Mouse (Mus musculus) lung, postnatal 0 days (tissue): ENCODE data around the gene Phyhipl. TPM values are rescaled to one million over a fixed set of nuclear protein-coding genes. Genes with fewer than 3 reads are reported as not detected.

Experiments
- ATAC-seq: fragments of 200-750 bp; cut with Nextera tagmentation; 2 replicates; pipeline ENCODE4 v1.8.0; 2017; ENCODE audit warnings: moderate library complexity
- DNase-seq: peaks from one replicate; pipeline ENCODE4 v3.0.0-alpha.2; 2016; ENCODE audit warnings: low spot score
- H3K27ac ChIP-seq: fragments of 300-500 bp; sonication (generic); 2 replicates; pipeline ENCODE4 v1.5.1; 2014; ENCODE audit warnings: antibody characterized with exemption, mild to moderate bottlenecking, low read length, mixed read lengths
- H3K27me3 ChIP-seq: fragments of 300-500 bp; sonication (generic); replicated peaks from 2 replicates; pipeline ENCODE4 v1.6.1; 2014; ENCODE audit warnings: low read length, mixed read lengths; ENCODE audit not compliant: insufficient read depth
- H3K36me3 ChIP-seq: fragments of 300-500 bp; sonication (generic); 2 replicates; pipeline ENCODE4 v1.6.1; 2014; ENCODE audit warnings: low read length, mixed read lengths; ENCODE audit not compliant: insufficient read depth
- H3K4me1 ChIP-seq: fragments of 300-500 bp; sonication (generic); 2 replicates; pipeline ENCODE4 v1.6.1; 2014; ENCODE audit warnings: antibody characterized with exemption, low read depth, low read length, mixed read lengths; ENCODE audit not compliant: insufficient read depth
- H3K4me2 ChIP-seq: fragments of 300-500 bp; sonication (generic); replicated peaks from 2 replicates; pipeline ENCODE4 v1.6.1; 2014; ENCODE audit warnings: low read depth, mild to moderate bottlenecking, low read length, moderate library complexity, mixed read lengths
- H3K4me3 ChIP-seq: fragments of 300-500 bp; sonication (generic); 2 replicates; pipeline ENCODE4 v1.5.1; 2014; ENCODE audit warnings: low read depth, low read length
- H3K9ac ChIP-seq: fragments of 300-500 bp; sonication (generic); replicated peaks from 2 replicates; pipeline ENCODE4 v1.6.1; 2014; ENCODE audit warnings: low read depth, mild to moderate bottlenecking
- H3K9me3 ChIP-seq: fragments of 300-500 bp; sonication (generic); 2 replicates; pipeline ENCODE4 v1.6.1; 2016; ENCODE audit warnings: low read length, mixed read lengths
- CTCF ChIP-seq: IDR thresholded peaks from 2 replicates; pipeline ENCODE4 v1.5.1; 2016; ENCODE audit warnings: antibody characterized with exemption, mild to moderate bottlenecking
- EP300 ChIP-seq: IDR thresholded peaks from 2 replicates; pipeline ENCODE4 v1.6.1; 2016; ENCODE audit warnings: antibody characterized with exemption, mild to moderate bottlenecking, control low read depth
- WGBS: fragments of 180-500 bp; shearing (Covaris S2); extraction: QIAGEN DNeasy Blood & Tissue Kit; methylation state at CpG from one replicate; pipeline ENCODE4 v1.1.7; 2014; 5-methylcytosine and 5-hydroxymethylcytosine counted together
- polyA plus RNA-seq: library from polyadenylated mRNA; unstranded; fragments of >200 nt; fragmentation: Nextera tagmentation; extraction: Ambion mirVana; gene quantifications from 2 replicates; pipeline ENCODE4 v1.2.1, GENCODE M21; 2015

Gene Phyhipl
- polyA plus RNA-seq, 1 experiment from 2014 or later: 0.75 TPM

DNA sequence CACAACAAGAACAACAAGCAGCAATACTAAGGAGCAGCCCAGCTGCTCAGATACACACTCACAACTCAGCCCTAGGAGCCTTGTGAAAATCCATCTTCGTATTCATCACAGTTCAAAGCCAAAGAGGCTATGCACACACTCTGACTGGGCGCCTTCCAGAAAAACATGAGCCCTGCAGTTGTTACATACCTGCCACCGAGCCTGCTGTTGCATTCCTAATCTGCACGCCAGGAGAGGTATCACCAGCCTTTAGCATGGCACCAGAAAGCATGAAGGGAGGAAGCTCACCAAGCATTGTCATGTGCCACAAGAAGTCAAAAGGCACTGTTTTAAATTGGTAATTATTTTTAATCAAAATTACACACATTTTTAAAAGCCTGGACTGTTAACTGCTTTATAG, 1.1 kb downstream of the Phyhipl start:
- Histone ChIP-seq H3K4me2 (no peak overlapping the region), H3K27me3 (no peaks in the 10 kb centered on the region), H3K36me3 (no peaks in the 10 kb centered on the region), H3K4me1 (no peaks in the 10 kb centered on the region), H3K9me3 (no peaks in the 10 kb centered on the region), H3K4me3 (no peak overlapping the region), H3K27ac (no peak overlapping the region), H3K9ac (no peak overlapping the region)
- ATAC-seq (no peak), DNase-seq (no peak)
- WGBS: 64% methylated on average over 4 of the region's 4 CpGs
- TF ChIP-seq EP300 (no peak), CTCF (no peak)

DNA sequence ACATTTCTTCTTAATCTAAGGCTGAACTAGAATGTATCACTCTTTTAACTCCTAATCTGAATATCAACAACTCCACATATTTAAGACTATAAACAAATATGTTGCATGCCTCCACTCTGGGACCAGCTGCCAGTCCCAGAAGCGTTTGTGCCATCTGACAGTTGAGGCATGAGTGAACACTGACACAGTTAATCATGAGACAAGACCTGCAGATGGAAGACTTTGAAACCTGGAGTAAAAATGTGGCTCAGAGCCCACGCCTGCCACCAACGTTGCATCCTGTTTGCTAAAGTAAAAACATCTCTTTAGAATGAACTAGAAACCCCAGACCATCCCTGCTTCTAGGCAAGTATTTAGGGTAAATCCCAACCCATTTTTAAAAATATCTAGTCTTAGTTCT, 1.6 kb downstream of the Phyhipl start:
- TF ChIP-seq EP300: no peak
- TF ChIP-seq CTCF: no peak
- ATAC-seq: no peak
- DNase-seq: no peak
- Histone ChIP-seq H3K9me3 (no peaks in the 10 kb centered on the region), H3K27ac (no peak overlapping the region), H3K36me3 (no peaks in the 10 kb centered on the region), H3K4me2 (no peak overlapping the region), H3K27me3 (no peaks in the 10 kb centered on the region), H3K4me1 (no peaks in the 10 kb centered on the region), H3K9ac (no peak overlapping the region), H3K4me3 (no peak overlapping the region)
- 60% methylated on average over 3 of the region's 3 CpGs for WGBS

DNA sequence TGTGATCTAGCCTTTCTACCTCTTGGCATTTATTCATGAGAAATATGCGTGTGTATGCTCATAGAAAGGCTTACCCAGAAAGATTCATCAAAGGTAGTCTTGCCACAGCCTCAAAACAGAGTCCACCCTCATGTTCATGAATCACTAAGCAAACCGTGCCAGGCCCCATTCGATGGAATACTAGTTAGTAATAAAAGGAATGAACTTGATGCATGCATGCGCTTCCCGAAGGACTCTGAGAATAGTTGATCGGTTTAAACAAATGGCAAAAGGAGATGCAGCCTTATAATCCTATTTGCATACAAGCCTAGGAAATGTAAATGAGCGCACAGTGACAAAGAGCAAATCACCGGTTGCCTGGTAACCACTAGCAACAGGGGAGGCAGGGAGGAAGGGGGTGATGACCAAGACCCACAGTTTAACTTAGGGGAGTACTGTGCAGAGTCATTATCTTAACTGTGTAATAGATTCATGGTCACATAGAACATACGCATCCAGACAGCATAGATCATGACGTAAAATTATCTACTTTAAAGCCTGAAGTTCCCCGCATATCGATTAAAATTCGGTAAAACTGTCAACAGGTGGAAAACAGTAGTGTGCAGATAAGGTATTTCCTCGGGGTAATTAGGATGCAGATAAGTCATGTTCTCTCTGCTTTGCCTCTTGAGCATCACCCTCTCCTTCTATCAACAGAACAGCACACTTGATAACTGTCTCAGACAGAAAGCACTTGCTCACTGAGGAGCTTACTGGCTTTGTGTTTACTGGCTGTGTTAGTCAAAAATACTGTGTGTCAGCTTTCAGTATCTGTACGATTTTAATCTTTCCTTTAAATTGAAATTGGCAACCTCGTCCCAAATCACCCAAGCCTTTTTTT, 3.8 kb downstream of the Phyhipl start:
- H3K27me3 ChIP-seq: no peaks in the 10 kb centered on the region
- no peak overlapping the region for H3K27ac ChIP-seq
- no peaks in the 10 kb centered on the region for H3K9me3 ChIP-seq
- H3K36me3 ChIP-seq: no peaks in the 10 kb centered on the region
- DNase-seq: no peak
- H3K4me2 ChIP-seq: no peak overlapping the region
- H3K4me3 ChIP-seq: no peak overlapping the region
- 52% methylated on average over 16 of the region's 16 CpGs for WGBS
- no peak overlapping the region for H3K9ac ChIP-seq
- no peaks in the 10 kb centered on the region for H3K4me1 ChIP-seq
- ATAC-seq: no peak
- TF ChIP-seq EP300 (no peak), CTCF (no peak)

DNA sequence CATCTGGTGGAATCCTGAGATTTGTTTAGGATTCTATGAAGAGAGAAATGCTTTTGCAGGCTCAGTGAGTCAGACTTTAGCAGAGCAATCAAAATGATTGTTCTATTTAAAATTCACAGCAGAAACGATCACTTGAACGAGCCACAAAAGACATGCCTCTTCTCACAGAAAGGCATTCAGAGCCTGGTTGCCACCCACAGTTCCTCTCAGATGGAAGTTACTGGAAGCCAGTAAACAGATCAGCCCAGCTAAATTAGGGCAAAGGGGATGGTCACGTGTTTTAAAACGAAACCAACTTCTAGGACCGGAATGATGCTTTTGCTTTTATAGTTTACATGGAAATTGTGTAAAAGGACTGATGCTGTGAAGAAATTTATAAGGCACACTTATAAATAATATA, 6.9 kb downstream of the Phyhipl start:
- Histone ChIP-seq H3K27me3 (no peaks in the 10 kb centered on the region), H3K9ac (no peak overlapping the region), H3K4me2 (no peak overlapping the region), H3K36me3 (no peaks in the 10 kb centered on the region), H3K4me1 (no peaks in the 10 kb centered on the region), H3K4me3 (no peak overlapping the region), H3K9me3 (no peaks in the 10 kb centered on the region), H3K27ac (no peak overlapping the region)
- no peak for DNase-seq
- no peak for TF ChIP-seq CTCF
- no peak for TF ChIP-seq EP300
- 56% methylated on average over 5 of the region's 5 CpGs for WGBS
- no peak for ATAC-seq

DNA sequence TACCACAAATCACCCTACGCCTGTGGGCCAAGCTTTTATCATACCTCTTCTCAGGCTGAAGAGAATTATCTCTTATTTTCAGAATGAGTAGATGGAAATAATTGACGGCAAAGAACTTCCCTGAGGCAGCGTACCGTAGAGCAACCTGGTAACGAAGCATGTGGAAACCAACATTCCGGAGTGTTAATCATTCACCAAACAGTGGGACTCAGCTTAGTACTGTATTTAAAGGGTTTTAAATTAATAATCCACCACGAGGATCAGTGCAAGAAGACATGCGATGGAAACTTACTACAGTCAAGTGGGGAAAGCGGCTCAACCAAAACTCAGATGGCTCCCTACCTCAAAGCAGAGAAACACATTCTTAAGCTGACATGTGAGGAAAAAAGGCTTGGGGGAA, 12.6 kb downstream of the Phyhipl start:
- WGBS: 57% methylated on average over 9 of the region's 9 CpGs
- no peak for DNase-seq
- no peaks in the 10 kb centered on the region for H3K9me3 ChIP-seq
- no peaks in the 10 kb centered on the region for H3K4me1 ChIP-seq
- H3K9ac ChIP-seq: no peak overlapping the region
- no peak overlapping the region for H3K27ac ChIP-seq
- H3K36me3 ChIP-seq: no peaks in the 10 kb centered on the region
- no peak overlapping the region for H3K4me3 ChIP-seq
- ATAC-seq: no peak
- no peak overlapping the region for H3K4me2 ChIP-seq
- no peaks in the 10 kb centered on the region for H3K27me3 ChIP-seq
- TF ChIP-seq EP300 (no peak), CTCF (no peak)

DNA sequence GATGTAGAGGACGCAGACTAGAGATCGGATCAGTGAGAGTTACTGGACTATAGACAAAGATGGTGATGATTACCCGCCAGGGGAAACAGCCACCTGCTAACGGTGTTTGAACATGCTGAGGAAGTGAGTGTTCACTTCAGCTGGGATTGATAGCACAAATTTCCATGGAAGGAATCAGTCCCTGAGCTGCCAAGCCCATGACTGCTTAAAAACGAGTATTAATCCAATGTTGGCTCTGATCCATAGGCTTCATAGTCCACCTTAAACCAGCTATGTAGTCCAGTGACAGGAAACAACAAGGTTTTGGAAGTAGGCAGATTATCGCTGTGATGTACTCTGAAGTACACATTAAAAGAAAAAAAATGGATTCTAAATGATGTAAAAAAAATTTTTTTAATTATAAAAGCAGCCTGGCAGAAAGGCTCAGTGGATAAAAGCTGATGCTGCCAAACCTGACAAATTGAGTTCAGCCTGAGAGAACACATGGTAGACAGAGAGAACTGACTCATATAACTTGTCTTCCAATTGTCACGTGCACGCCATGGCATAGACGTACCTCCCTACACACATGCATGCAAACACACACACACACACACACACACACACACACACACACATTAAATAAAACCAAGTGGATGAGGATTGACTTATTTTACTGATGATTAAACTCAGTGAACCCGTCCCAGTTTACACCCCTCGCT, 14.7 kb downstream of the Phyhipl start:
- no peaks in the 10 kb centered on the region for H3K9me3 ChIP-seq
- TF ChIP-seq EP300: no peak
- TF ChIP-seq CTCF: no peak
- H3K36me3 ChIP-seq: no peaks in the 10 kb centered on the region
- 71% methylated on average over 11 of the region's 11 CpGs for WGBS
- no peaks in the 10 kb centered on the region for H3K4me1 ChIP-seq
- H3K27me3 ChIP-seq: no peaks in the 10 kb centered on the region
- DNase-seq: no peak
- H3K4me3 ChIP-seq: no peak overlapping the region
- no peak overlapping the region for H3K4me2 ChIP-seq
- ATAC-seq: no peak
- H3K9ac ChIP-seq: no peak overlapping the region
- H3K27ac ChIP-seq: no peak overlapping the region
